Mouse (Mus musculus) liver, embryonic 16.5 days (tissue): Measurements from ENCODE around the gene Psma1. TPM values are rescaled to one million over a fixed set of nuclear protein-coding genes. Genes with fewer than 3 reads are reported as not detected.
A peak's percentile ranks its signal among the peaks of the same experiment; 100 is the strongest.

Source experiments
- ATAC-seq: fragments of 200-750 bp; cut with Nextera tagmentation; 2 replicates; pipeline ENCODE4 v1.8.0; 2017; ENCODE audit warnings: low read depth, mild to moderate bottlenecking, moderate number of reproducible peaks, moderate library complexity
- H3K27ac ChIP-seq: fragments of 300-500 bp; sonication (generic); 2 replicates; pipeline ENCODE4 v1.5.1; 2014; ENCODE audit warnings: mild to moderate bottlenecking, low read length
- H3K27me3 ChIP-seq: fragments of 300-500 bp; sonication (generic); 2 replicates; pipeline ENCODE4 v1.6.1; 2014; ENCODE audit warnings: low read depth, low read length, mixed read lengths; ENCODE audit not compliant: control insufficient read depth, insufficient read depth
- H3K36me3 ChIP-seq: fragments of 300-500 bp; sonication (generic); 2 replicates; pipeline ENCODE4 v1.6.1; 2014; ENCODE audit warnings: mild to moderate bottlenecking; ENCODE audit not compliant: control insufficient read depth, insufficient read depth
- H3K4me1 ChIP-seq: fragments of 300-500 bp; sonication (generic); 2 replicates; pipeline ENCODE4 v1.6.1; 2014; ENCODE audit warnings: low read depth, low read length, mixed read lengths; ENCODE audit not compliant: control insufficient read depth
- H3K4me2 ChIP-seq: fragments of 300-500 bp; sonication (generic); 2 replicates; pipeline ENCODE4 v1.6.1; 2014; ENCODE audit warnings: low read depth, low read length, mixed read lengths
- H3K4me3 ChIP-seq: fragments of 300-500 bp; sonication (generic); 2 replicates; pipeline ENCODE4 v1.5.1; 2014; ENCODE audit warnings: low read depth, mild to moderate bottlenecking, low read length
- H3K9ac ChIP-seq: fragments of 300-500 bp; sonication (generic); 2 replicates; pipeline ENCODE4 v1.6.1; 2014; ENCODE audit warnings: low read depth, low read length
- H3K9me3 ChIP-seq: fragments of 300-500 bp; sonication (generic); replicated peaks from 2 replicates; pipeline ENCODE4 v1.6.1; 2016; ENCODE audit warnings: low read length; ENCODE audit not compliant: control insufficient read depth
- WGBS: fragments of 180-500 bp; shearing (Covaris S2); extraction: QIAGEN DNeasy Blood & Tissue Kit; methylation state at CpG from one replicate; pipeline ENCODE4 v1.1.7; 2014; ENCODE audit not compliant: insufficient replicate concordance; 5-methylcytosine and 5-hydroxymethylcytosine counted together
- polyA plus RNA-seq: library from polyadenylated mRNA; unstranded; fragments of >200 nt; fragmentation: Nextera tagmentation; extraction: Ambion mirVana; gene quantifications from 2 replicates; pipeline ENCODE4 v1.2.1, GENCODE M21; 2015

Gene Psma1
- polyA plus RNA-seq, 1 experiment from 2014 or later = 209 TPM

- Histone ChIP-seq H3K27ac (no peak overlapping the region), H3K4me3 (no peak overlapping the region), H3K27me3 (no peaks in the 10 kb centered on the region), H3K9ac (no peak overlapping the region), H3K4me2 (no peak overlapping the region), H3K9me3 (no peaks in the 10 kb centered on the region), H3K4me1 (no peaks in the 10 kb centered on the region), H3K36me3 (peaks cover 24% of the 10 kb centered on the region)
- no peak for ATAC-seq
- 83% methylated on average over 7 of the region's 7 CpGs for WGBS
Observed at GRCm38 (mm10) chr7:114232982-114233381, 42.9 kb downstream of the Psma1 start.

GRCm38 (mm10) chr7:114231857-114232256, 44.1 kb downstream of the Psma1 start:
- H3K4me2 ChIP-seq = no peak overlapping the region
- peak; percentile 60 for ATAC-seq
- 78% methylated on average over 3 of the region's 3 CpGs for WGBS
- peaks cover 18% of the 10 kb centered on the region for H3K36me3 ChIP-seq
- H3K4me3 ChIP-seq = no peak overlapping the region
- no peaks in the 10 kb centered on the region for H3K9me3 ChIP-seq
- no peak overlapping the region for H3K27ac ChIP-seq
- no peak overlapping the region for H3K9ac ChIP-seq
- no peaks in the 10 kb centered on the region for H3K4me1 ChIP-seq
- no peaks in the 10 kb centered on the region for H3K27me3 ChIP-seq

GRCm38 (mm10) chr7:114226521-114226920, 49.4 kb downstream of the Psma1 start:
- H3K4me3 ChIP-seq = no peak overlapping the region
- WGBS = 76% methylated on average over 1 of the region's 1 CpGs
- H3K4me2 ChIP-seq = no peak overlapping the region
- H3K9ac ChIP-seq = no peak overlapping the region
- no peaks in the 10 kb centered on the region for H3K4me1 ChIP-seq
- no peak overlapping the region for H3K27ac ChIP-seq
- ATAC-seq = no peak
- H3K27me3 ChIP-seq = no peaks in the 10 kb centered on the region
- H3K9me3 ChIP-seq = no peaks in the 10 kb centered on the region
- H3K36me3 ChIP-seq = peaks cover 12% of the 10 kb centered on the region

- Histone ChIP-seq H3K36me3 (peaks cover 4% of the 10 kb centered on the region), H3K4me3 (no peak overlapping the region), H3K9ac (no peak overlapping the region), H3K27ac (no peak overlapping the region), H3K4me1 (no peaks in the 10 kb centered on the region; the same call in 1 of the 2 replicates), H3K4me2 (no peak overlapping the region), H3K9me3 (no peaks in the 10 kb centered on the region), H3K27me3 (no peaks in the 10 kb centered on the region)
- no peak for ATAC-seq
- WGBS = 47% methylated on average over 4 of the region's 4 CpGs
Observed at GRCm38 (mm10) chr7:114220433-114220832, 55.5 kb downstream of the Psma1 start.

GRCm38 (mm10) chr7:114216908-114217307, 59.0 kb downstream of the Psma1 start:
- no peak for ATAC-seq
- H3K27me3 ChIP-seq = no peaks in the 10 kb centered on the region
- no peaks in the 10 kb centered on the region; the same call in 1 of the 2 replicates for H3K4me1 ChIP-seq
- H3K4me3 ChIP-seq = no peak overlapping the region
- no peaks in the 10 kb centered on the region for H3K9me3 ChIP-seq
- no peak overlapping the region for H3K4me2 ChIP-seq
- no peak overlapping the region for H3K9ac ChIP-seq
- 32% methylated on average over 2 of the region's 2 CpGs for WGBS
- no peak overlapping the region for H3K27ac ChIP-seq
- peaks cover 4% of the 10 kb centered on the region for H3K36me3 ChIP-seq

Other genes with a start within 250 kb of the Psma1 start
- 5.9 and 6.8 TPM in 2 replicates for gene Rras2, start 158.3 kb downstream of the Psma1 start, polyA plus RNA-seq
- gene Copb1, start 21.4 kb downstream of the Psma1 start, polyA plus RNA-seq = 49.3 and 49.5 TPM in 2 replicates
- 1.7 and 2.0 TPM in 2 replicates for gene Pde3b, start 139.2 kb upstream of the Psma1 start, polyA plus RNA-seq